Mouse (Mus musculus) right cerebral cortex, postnatal 4 days (tissue): ENCODE data around the gene Dennd4b.
A peak's percentile ranks its signal among the peaks of the same experiment; 100 is the strongest.
"Not testable (repeated sequence)": the region's sequence is repeated elsewhere in the genome, so short reads cannot be mapped to it uniquely, and the experiment has no call there.

Source experiments
- DNase-seq: peaks from one replicate; pipeline ENCODE4 v3.0.0-alpha.2; 2022

The Dennd4b gene

GRCm38 (mm10) chr3:90265034-90265931 lies at the start of gene Dennd4b:
TSS of gene Dennd4b (plus strand) at chr3:90265185.
- DNase-seq, result peak; percentile 89

- DNase-seq, result no peak
Observed at GRCm38 (mm10) chr3:90215825-90216380, 49.1 kb upstream of the Dennd4b start.

- DNase-seq, result peak; percentile 53
Observed at GRCm38 (mm10) chr3:90220088-90220487, 44.9 kb upstream of the Dennd4b start.

DNA sequence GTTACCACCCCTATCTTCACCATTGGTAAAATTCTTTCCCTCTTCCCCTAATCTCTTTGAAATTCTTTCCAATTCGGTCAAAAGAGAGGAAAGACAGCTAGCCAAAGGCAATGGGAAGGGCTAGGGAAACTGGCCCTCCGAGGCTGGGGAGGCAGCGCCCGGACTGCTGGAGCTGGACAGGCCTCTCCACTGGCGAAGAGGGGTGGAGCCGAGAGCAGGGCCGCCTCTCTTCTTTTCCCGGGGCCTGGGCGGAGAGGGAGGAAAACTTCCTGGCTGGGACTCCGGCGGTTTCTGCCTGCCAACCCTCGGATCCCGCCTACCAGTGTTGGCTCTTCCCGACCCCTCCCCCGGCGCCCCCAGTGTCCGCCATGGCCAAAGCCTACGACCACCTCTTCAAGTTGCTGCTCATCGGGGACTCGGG lies 44.4 kb upstream of the Dennd4b start:
- peak; percentile 41 for DNase-seq

DNA sequence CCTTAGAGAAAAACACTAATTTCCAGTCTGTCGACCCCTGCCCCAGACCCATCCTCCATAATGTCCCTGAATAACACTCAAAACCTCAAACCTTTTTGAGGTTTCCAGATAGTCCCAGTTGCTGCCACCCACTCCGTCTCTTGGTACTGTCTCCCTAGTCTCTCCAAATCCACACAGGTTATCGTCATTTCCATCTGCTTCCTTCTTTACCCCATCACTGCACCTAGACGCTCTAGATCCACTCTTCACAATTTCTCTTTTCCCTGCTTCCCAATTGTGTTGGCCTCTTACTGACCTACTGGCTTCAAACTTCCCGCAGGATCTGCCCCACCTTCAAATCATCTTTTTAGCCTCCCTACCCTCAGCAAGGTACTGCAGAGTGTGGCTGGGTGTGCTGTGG lies 43.9 kb upstream of the Dennd4b start:
- no peak for DNase-seq

- DNase-seq, result no peak
Observed at GRCm38 (mm10) chr3:90222455-90222854, 42.5 kb upstream of the Dennd4b start.

DNA sequence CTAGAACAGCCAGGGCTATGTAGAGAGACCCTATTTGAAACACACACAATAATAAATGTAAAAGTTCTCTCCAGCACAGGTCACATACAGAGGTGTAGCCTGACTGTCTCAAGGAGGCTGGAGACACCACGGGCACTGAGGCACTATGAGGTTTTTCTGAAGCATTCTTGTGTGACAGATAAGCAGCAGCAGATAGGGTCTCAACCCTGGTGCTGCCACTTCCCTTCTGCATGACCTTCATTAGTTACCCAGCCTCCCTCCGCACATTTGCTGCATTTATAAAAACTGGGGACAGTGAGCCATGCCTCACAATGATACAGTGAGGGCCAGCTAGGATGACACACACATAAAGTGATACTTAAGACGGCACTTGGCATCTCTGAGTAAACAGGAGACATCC lies 42.0 kb upstream of the Dennd4b start:
- DNase-seq, result no peak

DNA sequence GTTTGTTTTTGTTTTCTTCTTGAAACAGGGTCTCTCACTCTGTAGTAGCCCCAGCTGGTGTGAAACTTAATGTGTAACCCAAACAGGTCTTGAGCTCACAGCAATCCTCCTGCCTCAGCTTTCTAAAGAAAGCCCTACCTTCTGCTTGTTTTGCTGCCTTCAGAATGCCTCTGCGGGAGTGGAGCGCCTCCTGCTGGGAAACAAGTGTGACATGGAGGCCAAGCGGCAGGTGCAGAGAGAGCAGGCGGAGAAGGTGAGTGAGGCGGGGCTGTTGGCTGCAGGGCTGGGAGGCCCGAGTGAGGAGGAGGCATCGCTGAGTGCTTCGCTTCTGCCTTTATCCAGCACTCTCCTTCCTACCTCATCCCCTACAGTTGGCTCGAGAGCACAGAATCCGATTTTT lies 40.7 kb upstream of the Dennd4b start:
- no peak for DNase-seq

- DNase-seq, result no peak
Observed at GRCm38 (mm10) chr3:90231075-90231474, 33.9 kb upstream of the Dennd4b start.

DNA sequence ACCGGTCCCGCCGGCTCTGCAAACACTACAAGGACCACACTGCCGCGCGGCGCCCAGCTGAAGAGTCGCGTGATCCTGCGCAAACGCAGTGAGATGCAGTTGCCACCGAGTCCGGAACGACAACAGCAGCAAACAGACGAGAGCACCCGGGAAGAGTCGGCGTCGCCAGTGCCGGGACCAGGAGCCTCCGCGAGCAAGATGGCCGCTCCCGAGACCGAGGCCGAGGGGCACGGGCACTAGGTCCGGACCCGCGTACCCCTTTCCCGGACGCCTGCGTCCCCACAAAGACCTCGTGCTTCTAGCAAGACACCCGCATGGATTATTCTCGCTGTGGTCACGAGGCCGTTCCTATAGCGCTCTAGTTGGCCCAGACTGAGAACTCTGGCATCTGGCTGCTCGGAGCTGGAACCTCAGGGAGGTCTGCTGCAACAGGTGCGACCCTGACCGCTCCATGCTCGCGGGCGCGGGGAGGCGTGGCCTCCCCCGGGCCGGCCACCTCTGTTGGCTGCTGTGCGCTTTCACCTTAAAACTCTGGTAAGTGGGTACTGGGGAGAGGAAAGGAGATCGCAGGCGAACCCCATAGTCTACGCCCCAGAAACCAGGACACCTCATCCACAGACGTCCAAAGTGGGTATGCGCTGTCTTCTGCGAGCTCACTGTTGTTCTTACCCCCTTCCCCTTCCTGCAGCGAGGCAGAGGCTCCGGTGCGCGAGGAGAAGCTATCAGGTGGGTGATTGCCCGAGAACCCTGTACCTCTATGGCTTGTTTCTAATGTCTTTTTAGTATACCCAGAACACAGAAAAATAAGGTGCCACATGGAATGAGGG lies 33.3 kb upstream of the Dennd4b start, which contains the start of gene Jtb:
Jtb (plus strand) TSS at position 91 of the 827 bp plus-strand sequence.
- peak; percentile 89 for DNase-seq

- no peak for DNase-seq
Observed at GRCm38 (mm10) chr3:90241251-90241650, 23.7 kb upstream of the Dennd4b start.

- no peak for DNase-seq
Observed at GRCm38 (mm10) chr3:90241669-90242358, 23.2 kb upstream of the Dennd4b start.

- no peak for DNase-seq
Observed at GRCm38 (mm10) chr3:90242984-90243775, 21.8 kb upstream of the Dennd4b start, which contains the start of gene Creb3l4. TSS of gene Creb3l4 (minus strand) at chr3:90243512.

DNA sequence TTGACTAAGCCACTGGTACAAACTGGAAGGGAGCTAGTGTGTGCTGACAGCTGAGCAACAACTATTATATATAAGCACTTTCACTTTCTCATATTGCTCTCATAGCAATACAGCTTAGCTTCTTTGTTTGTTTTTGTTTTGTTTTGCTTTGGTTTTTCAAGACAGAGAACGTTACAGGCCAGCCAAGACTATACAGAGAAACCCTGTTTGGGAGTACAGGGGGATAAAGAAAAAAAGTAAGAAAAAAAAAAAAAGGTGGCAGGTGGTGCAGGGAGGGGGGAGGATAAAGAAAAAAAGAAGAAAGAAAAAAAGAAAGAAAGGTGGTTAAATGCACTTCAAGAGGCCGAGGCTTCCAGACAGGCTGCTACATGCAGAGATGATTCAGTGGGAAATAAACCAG lies 19.6 kb upstream of the Dennd4b start:
- DNase-seq, result no peak

DNA sequence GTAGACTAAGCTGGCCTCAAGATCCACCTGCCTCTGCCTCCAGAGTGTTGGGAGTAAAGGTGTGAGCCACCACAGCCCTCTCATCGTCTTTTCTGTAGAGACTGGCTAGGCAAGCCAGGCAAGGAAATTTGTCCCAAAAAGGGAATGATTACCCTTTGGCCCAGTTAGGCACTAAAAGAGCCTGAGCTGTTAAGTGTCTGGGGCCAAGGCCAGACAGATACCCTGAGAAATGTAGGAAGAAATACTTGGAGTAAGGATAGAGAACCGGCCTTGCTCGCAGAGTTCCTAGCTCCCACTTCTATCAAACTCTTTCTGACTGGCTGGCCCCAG lies 17.4 kb upstream of the Dennd4b start:
- no peak for DNase-seq

- DNase-seq, result peak; percentile 89
Observed at GRCm38 (mm10) chr3:90247960-90248745, 16.8 kb upstream of the Dennd4b start, which contains the start of gene Slc39a1. TSS of gene Slc39a1 (plus strand) at chr3:90248172.

GRCm38 (mm10) chr3:90248746-90249100 lies 16.3 kb upstream of the Dennd4b start:
- DNase-seq, result no peak

- no peak for DNase-seq
Observed at GRCm38 (mm10) chr3:90250791-90251190, 14.2 kb upstream of the Dennd4b start.

DNA sequence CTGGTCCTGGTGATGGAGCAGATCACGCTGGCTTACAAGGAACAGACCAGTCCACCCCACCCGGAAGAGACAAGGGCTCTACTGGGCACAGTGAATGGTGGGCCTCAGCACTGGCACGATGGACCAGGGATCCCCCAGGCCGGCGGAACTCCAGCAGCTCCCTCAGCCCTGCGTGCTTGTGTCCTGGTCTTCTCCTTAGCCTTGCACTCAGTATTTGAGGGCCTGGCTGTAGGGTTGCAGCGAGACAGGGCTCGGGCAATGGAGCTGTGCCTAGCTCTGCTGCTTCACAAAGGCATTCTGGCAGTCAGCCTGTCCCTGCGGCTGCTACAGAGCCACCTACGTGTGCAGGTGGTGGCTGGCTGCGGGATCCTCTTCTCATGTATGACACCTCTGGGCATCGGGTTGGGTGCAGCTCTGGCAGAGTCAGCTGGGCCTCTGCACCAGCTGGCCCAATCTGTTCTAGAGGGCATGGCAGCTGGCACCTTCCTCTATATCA lies 13.2 kb upstream of the Dennd4b start:
- not testable (repeated sequence) for DNase-seq

DNA sequence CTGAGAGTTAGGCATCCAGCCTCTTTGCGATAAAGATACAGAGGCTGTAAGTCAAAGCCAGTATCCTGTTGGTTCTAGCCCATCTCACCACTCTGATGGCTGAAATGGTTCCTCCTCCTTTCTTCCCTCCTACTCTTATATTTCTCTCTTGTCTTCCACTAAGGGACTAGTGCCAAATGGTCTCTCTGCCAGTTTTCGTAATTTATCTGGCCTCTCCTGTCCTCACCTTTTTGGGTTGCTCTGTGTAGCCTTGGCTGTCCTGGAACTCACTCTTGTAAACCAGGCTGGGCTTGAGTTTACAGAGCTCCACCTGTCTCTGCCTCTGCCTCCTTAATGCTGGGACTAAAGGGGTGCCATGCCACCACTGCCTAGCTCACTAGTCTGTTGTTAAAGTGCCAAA lies 12.3 kb upstream of the Dennd4b start:
- not testable (repeated sequence) for DNase-seq

- DNase-seq, result not testable (repeated sequence)
Observed at GRCm38 (mm10) chr3:90253174-90253573, 11.8 kb upstream of the Dennd4b start.
